Mouse (Mus musculus) layer of hippocampus, postnatal 14 days (tissue): ENCODE data around the gene Pmpcb. TPM values are rescaled to one million over a fixed set of nuclear protein-coding genes. Genes with fewer than 3 reads are reported as not detected.

Experiments used
- DNase-seq, 2 experiments: peaks; one replicate each; pipeline ENCODE4 v3.0.0; 2021 to 2022; ENCODE audit warnings: low spot score in 2 of 2, mixed read lengths in 1 of 2
- total RNA-seq, 2 experiments: library from RNA; stranded (reverse); gene quantifications; 2 replicates each; pipeline ENCODE4 v1.2.3; 2021

Gene Pmpcb
- total RNA-seq, 2 experiments from 2014 or later = 59.3 to 67.1 TPM

DNA sequence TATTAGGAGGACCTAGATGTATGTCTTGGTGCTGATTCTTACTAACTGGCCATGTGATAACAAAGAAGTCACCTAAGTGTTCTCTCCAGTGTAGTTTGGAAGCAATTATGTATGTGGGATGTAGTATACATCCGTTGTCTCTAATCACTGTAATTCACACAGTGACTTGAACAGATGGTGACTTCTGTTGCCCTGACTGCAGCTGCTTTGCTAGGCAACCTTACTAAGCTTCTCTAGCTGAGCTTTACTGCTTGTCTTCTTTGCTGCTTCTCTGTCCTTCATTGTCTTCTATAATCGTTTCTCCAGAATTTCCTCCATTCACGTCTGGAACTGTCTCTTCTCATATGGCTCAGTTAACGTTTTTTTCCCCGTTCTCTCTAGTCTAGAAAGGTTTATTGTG lies 52.1 kb downstream of the Pmpcb start:
- peak in 1 of 2 experiments; percentile 29 for DNase-seq

DNA sequence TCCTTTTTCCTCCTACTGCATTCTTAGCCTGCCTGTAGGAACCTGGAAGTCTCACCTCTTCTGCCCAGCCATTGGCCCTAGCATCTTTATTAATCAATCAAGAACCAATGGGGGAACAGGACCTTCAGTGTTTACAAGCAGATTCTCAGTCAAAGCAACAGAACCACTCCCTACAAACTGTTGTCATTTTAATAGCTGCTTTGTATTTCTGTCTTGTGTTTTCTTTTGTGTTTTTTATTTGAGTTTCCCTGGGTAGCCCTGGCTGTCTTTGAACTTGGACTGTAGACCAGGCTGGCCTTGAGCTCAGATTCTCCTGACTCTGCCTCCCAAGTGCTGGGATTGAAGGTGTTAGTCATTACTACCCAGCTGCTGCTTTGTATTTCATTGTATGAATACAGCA lies 55.2 kb downstream of the Pmpcb start:
- DNase-seq = no peak

DNA sequence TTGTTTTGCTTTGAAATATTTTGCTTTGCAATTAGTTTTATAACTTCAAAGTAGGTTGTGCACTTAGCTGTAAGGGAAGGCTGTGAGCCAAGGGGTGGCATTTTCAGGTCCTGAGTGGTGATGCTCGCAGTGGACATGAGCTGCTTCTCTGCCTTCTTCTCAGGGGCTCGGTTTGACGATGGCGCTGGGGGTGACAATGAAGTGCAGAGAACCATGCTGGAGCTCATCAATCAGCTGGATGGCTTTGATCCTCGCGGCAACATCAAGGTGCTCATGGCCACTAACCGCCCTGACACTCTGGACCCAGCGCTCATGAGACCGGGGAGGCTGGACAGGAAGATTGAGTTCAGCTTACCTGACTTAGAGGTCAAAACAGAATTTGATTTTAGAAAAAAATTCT lies 66.0 kb downstream of the Pmpcb start:
- DNase-seq = no peak

DNA sequence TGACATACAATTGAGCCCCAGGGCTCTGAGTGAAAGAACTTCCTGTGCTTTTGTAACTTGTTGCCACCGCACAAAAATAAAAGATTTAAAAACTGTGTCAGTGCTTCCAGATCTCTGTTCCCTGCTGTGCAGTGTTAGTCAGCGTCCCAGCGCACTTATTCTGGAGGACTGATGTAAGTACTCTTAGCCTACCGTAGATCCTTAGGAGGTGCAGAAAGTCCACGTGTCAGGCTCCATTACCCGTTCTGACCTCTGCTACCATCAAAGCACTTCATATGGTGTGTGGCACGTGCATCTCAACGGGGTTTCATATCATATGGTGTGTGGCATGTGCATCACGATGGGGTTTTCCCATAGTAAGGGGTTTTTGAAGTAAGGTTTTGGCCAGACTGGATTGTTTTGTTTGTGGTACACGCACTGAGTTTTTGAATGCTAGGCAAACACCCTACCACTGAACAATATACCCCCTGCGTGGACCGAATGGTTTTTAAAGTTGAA lies 66.8 kb downstream of the Pmpcb start:
- DNase-seq = no peak

DNA sequence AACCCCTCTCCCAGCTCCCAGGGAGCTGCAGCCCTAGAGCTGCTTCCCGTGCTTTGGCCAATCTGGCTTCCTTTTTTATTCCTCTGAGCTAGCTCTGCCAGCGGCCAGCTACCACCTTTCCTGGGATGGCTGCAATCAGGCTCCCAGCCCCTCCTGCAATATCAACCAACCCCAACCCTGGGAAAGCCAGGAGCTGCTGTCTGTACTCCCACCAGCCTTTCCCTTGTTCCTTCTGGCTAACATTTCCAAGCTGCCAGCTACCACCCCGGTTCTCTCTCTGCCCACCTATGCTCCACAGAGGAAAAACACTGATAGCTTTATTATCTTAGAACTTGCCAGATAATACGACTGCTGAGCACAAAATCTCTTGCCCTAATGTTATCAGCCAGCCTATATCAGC lies 67.9 kb downstream of the Pmpcb start:
- DNase-seq = no peak

Other genes with a start within 250 kb of the Pmpcb start
- under 1 TPM; 0.35 to 0.64 TPM for gene Lrrc17, start 193.6 kb upstream of the Pmpcb start, total RNA-seq
- under 1 TPM; 0.17 to 0.41 TPM for gene Fbxl13, start 91.5 kb upstream of the Pmpcb start, total RNA-seq
- 10 to 100 TPM; 23.9 to 24.9 TPM for gene Armc10, start 91.3 kb upstream of the Pmpcb start, total RNA-seq
- 10 to 100 TPM; 11.6 to 13.0 TPM for gene Napepld, start 35.7 kb upstream of the Pmpcb start, total RNA-seq
- gene Dnajc2, start 48.1 kb downstream of the Pmpcb start, total RNA-seq = 10 to 100 TPM; 27.9 to 33.2 TPM
- gene Psmc2, start 48.1 kb downstream of the Pmpcb start, total RNA-seq = 100 to 1,000 TPM; 116 to 119 TPM
- under 1 TPM; 0.14 to 0.24 TPM for gene Slc26a5, start 128.5 kb downstream of the Pmpcb start, total RNA-seq